In the genomic region with DNA sequence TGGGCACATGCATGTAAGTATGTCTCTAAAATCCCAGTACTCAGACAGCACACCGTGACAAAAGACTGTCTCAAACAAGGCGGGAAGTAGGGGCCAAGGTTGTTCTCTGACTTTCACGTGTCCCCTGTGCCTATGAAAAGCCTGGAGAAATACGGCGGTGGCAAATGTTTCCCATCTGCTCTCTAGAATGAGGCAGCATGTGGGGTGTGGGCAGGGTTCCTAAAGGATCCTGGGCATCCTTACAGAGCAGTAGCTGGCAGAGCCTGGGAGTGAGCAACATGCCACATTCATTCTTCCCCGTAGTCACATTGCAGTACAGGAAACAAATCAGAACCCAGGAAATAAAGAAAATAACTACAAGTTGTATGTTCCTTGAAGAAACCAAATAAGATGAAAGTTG, we compare ENCODE assay signal across 13 mouse cellular contexts. TPM values are rescaled to one million over a fixed set of nuclear protein-coding genes. Genes with fewer than 3 reads are reported as not detected.
DNase-seq lines count a peak whose midpoint lies in the region; ATAC-seq and TF ChIP-seq lines count a peak whose summit lies in the region.
"Had no signal": no experiment of that assay in that cellular context is flagged by ENCODE, and none has a peak within 500 bp of the region (broad histone marks: within the 10 kb centered on the region; RNA-seq: fewer than 3 reads in every experiment).

No protein-coding gene starts in this region.

- ATAC-seq in cerebellum, adult (ENCODE audit: insufficient number of reproducible peaks, low FRiP score, low TSS enrichment), result peak; percentile 77; the same call in 1 of the 2 replicates
- ATAC-seq in intestine, postnatal 0 days, result no peak

- no peaks in the 10 kb centered on the region for H3K9me3 ChIP-seq in intestine, postnatal 0 days (ENCODE audit: control insufficient read depth)
- H3K9me3 ChIP-seq: embryonic facial prominence, embryonic 12.5 days; heart, embryonic 15.5 days had no signal

- DNase-seq in cerebellum, postnatal 4 days (ENCODE audit: low spot score in 2 of 2), result no peak
- peak; percentile 68 for DNase-seq in cerebellum, adult 8-10 months
- DNase-seq in layer of hippocampus, adult 11-12 months (ENCODE audit: low spot score), result peak; percentile 79
- DNase-seq in left cerebral cortex, postnatal 4 days, result peak; percentile 60
- DNase-seq in ovary, postnatal 36 days (ENCODE audit: low spot score), result no peak
- DNase-seq in ovary, postnatal 10 days (ENCODE audit: low spot score), result no peak
- DNase-seq: retina, postnatal 1 day had no signal

- no peak overlapping the region for H3K4me3 ChIP-seq in intestine, postnatal 0 days (ENCODE audit: low read depth, low read length)
- H3K4me3 ChIP-seq: embryonic facial prominence, embryonic 12.5 days; heart, embryonic 15.5 days; myocyte had no signal

- no peak overlapping the region for H3K27ac ChIP-seq in intestine, postnatal 0 days (ENCODE audit: low read depth, low read length)
- H3K27ac ChIP-seq: embryonic facial prominence, embryonic 12.5 days; heart, embryonic 15.5 days; liver, embryonic 14.5 days had no signal

- intact Hi-C loops in left cerebral cortex, postnatal 4 days (cut with DNase I), result no loop called here

- no peaks in the 10 kb centered on the region for H3K4me1 ChIP-seq in intestine, postnatal 0 days (replicated peaks; ENCODE audit: control insufficient read depth, insufficient read depth, low read length)
- H3K4me1 ChIP-seq: embryonic facial prominence, embryonic 12.5 days; heart, embryonic 15.5 days had no signal

- H3K4me2 ChIP-seq in intestine, postnatal 0 days (replicated peaks; ENCODE audit: low read depth), result no peak overlapping the region
- H3K4me2 ChIP-seq: embryonic facial prominence, embryonic 12.5 days; heart, embryonic 15.5 days had no signal

- H3K36me3 ChIP-seq in intestine, postnatal 0 days (ENCODE audit: control insufficient read depth, insufficient read depth), result peaks cover 44% of the 10 kb centered on the region

- no peak overlapping the region for H3K9ac ChIP-seq in intestine, postnatal 0 days (ENCODE audit: low read depth, low read length)
- H3K9ac ChIP-seq: embryonic facial prominence, embryonic 12.5 days; heart, embryonic 15.5 days; liver, embryonic 14.5 days had no signal

- H3K27me3 ChIP-seq in intestine, postnatal 0 days (replicated peaks; ENCODE audit: control insufficient read depth, insufficient read depth, low read length), result no peaks in the 10 kb centered on the region
- H3K27me3 ChIP-seq: embryonic facial prominence, embryonic 12.5 days; heart, embryonic 15.5 days had no signal

- no peak for TF ChIP-seq CTCF in intestine, postnatal 0 days (IDR thresholded peaks at IDR 0.05; ENCODE audit: low read depth)

- WGBS in intestine, postnatal 0 days, result 90% methylated on average over 6 of the region's 6 CpGs

RNA-seq across cellular contexts. Expression of gene Zfp664, which starts 21.4 kb away (rescaled TPM):
- 10 to 100 TPM; 49.3 to 53.4 TPM for total RNA-seq in left cerebral cortex, postnatal 4 days (2021)
- 34.7 and 36.7 TPM in 2 replicates for polyA plus RNA-seq in intestine, postnatal 0 days (2015; fragmentation: Nextera tagmentation; extraction: Ambion mirVana)

RNA-seq across cellular contexts. Expression of gene Ccdc92, which starts 21.7 kb away (rescaled TPM):
- total RNA-seq in left cerebral cortex, postnatal 4 days (2021), result 10 to 100 TPM; 35.0 to 36.1 TPM
- 3.3 TPM in 2 replicates for polyA plus RNA-seq in intestine, postnatal 0 days (2015; fragmentation: Nextera tagmentation; extraction: Ambion mirVana)

Comparison
In these comparisons a context has a peak if more than half of its experiments do, and no peak if none do; other contexts are left out.
1. DNase-seq: peak in cerebellum, adult 8-10 months (single experiment), layer of hippocampus, adult 11-12 months (single experiment) and left cerebral cortex, postnatal 4 days (single experiment); none in cerebellum, postnatal 4 days (0 of 2), ovary, postnatal 36 days (single experiment) and ovary, postnatal 10 days (single experiment).